Mouse (Mus musculus): ENCODE measurements around the gene Lama2.

- TF ChIP-seq POLR2A (IDR thresholded peaks at IDR 0.05; ENCODE audit: insufficient read depth, low read length) (no peak), EP300 (IDR thresholded peaks at IDR 0.05; ENCODE audit: insufficient read depth, low read depth, low read length) (no peak), CTCF (IDR thresholded peaks at IDR 0.05; ENCODE audit: low read depth, low read length) (no peak)
These were observed 384.8 kb downstream of the Lama2 start for GRCm38 (mm10) chr10:27234755-27235154.

Measured in ES-Bruce4 (cell line).